Comparison of ENCODE assay signal across 8 mouse cellular contexts in the genomic region with DNA sequence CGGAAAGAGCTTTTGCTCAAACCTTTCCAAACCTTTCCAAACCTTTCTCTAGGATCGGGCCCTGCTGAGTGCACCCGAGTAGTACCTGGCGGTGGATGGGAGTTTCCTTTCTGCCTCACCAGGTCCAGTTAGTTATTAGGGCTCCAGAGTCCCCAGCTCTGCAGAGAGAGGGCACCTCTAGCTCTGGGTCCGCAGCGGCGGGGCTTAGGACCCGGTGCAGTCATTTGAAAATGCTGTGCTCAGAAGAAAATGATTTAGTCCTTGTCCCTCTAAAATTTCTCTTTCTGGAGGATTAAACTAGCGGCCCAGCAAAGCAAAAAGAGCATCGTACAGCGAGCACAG. TPM values are rescaled to one million over a fixed set of nuclear protein-coding genes. Genes with fewer than 3 reads are reported as not detected.
DNase-seq lines count a peak whose midpoint lies in the region; ATAC-seq and TF ChIP-seq lines count a peak whose summit lies in the region.

No protein-coding gene starts in this region.

- H3K4me1 ChIP-seq in kidney, adult 2 months (ENCODE audit: control insufficient read depth, insufficient read depth, low read length), result no peaks in the 10 kb centered on the region
- peaks cover 5% of the 10 kb centered on the region; the same call in 1 of the 2 replicates for H3K4me1 ChIP-seq in cerebellum, adult 2 months (ENCODE audit: control insufficient read depth, insufficient read depth, low read length)
- no peaks in the 10 kb centered on the region for H3K4me1 ChIP-seq in forebrain, embryonic 13.5 days

- ATAC-seq in forebrain, embryonic 13.5 days, result peak; percentile 40
- ATAC-seq in megakaryocyte, adult 5-6 weeks (ENCODE audit: poor library complexity, severe bottlenecking), result no peak
- no peak for ATAC-seq in monocyte, adult 5-6 weeks (replicated peaks; ENCODE audit: insufficient number of reproducible peaks, low FRiP score, low TSS enrichment, poor library complexity, severe bottlenecking)

- no peaks in the 10 kb centered on the region for H3K9me3 ChIP-seq in forebrain, embryonic 13.5 days (replicated peaks)

- peak overlapping the region; percentile 95 for H3K4me2 ChIP-seq in forebrain, embryonic 13.5 days

- peak overlapping the region; percentile 54 for H3K27ac ChIP-seq in kidney, adult 2 months (ENCODE audit: insufficient read depth, low read depth, low read length)
- peak overlapping the region; percentile 98 for H3K27ac ChIP-seq in cerebellum, adult 2 months (ENCODE audit: insufficient read depth, low read length)
- no peak overlapping the region; the same call in 1 of the 2 replicates for H3K27ac ChIP-seq in forebrain, embryonic 13.5 days

- H3K9ac ChIP-seq in forebrain, embryonic 13.5 days, result peak overlapping the region; percentile 80

- H3K27me3 ChIP-seq in kidney, adult 2 months (replicated peaks; ENCODE audit: control insufficient read depth, insufficient read depth, low read length), result no peaks in the 10 kb centered on the region
- no peaks in the 10 kb centered on the region for H3K27me3 ChIP-seq in cerebellum, adult 2 months (ENCODE audit: control insufficient read depth, insufficient read depth, low read length)
- peaks cover 26% of the 10 kb centered on the region for H3K27me3 ChIP-seq in forebrain, embryonic 13.5 days

- H3K36me3 ChIP-seq in kidney, adult 2 months (ENCODE audit: control insufficient read depth, insufficient read depth, low read length), result no peaks in the 10 kb centered on the region
- H3K36me3 ChIP-seq in forebrain, embryonic 13.5 days (ENCODE audit: poor library complexity, severe bottlenecking), result no peaks in the 10 kb centered on the region

- H3K4me3 ChIP-seq in kidney, adult 2 months (ENCODE audit: insufficient read depth, low read depth, low read length), result peak overlapping the region; percentile 71
- peak overlapping the region; percentile 84 for H3K4me3 ChIP-seq in cerebellum, adult 2 months (replicated peaks; ENCODE audit: insufficient read depth, low read depth, low read length)
- peak overlapping the region; percentile 74 for H3K4me3 ChIP-seq in forebrain, embryonic 13.5 days

- 8% methylated on average over 11 of the region's 11 CpGs for WGBS in kidney, adult 2 months
- WGBS in cerebellum, adult 2 months, result under 1% methylated on average over 11 of the region's 11 CpGs
- WGBS in forebrain, embryonic 13.5 days, result 6% methylated on average over 11 of the region's 11 CpGs

- no peak for TF ChIP-seq POLR2A in kidney, adult 2 months (IDR thresholded peaks at IDR 0.05; ENCODE audit: low read depth, low read length)
- peak; percentile 30; the same call in 1 of the 2 replicates for TF ChIP-seq POLR2A in cerebellum, adult 2 months (IDR thresholded peaks at IDR 0.05; ENCODE audit: borderline replicate concordance, insufficient read depth, low read length)

- TF ChIP-seq CTCF in kidney, adult 2 months (conservative IDR thresholded peaks at IDR 0.05; ENCODE audit: insufficient read depth, insufficient read length, low read depth, low read length), result no peak
- no peak for TF ChIP-seq CTCF in cerebellum, adult 2 months (IDR thresholded peaks at IDR 0.05; ENCODE audit: borderline replicate concordance, insufficient read depth, low read depth, low read length)

- DNase-seq in kidney, adult 2 months, result no peak
- DNase-seq in kidney, adult 11 months, result no peak
- DNase-seq in cerebellum, adult 2 months, result peak in 1 of 2 experiments; percentile 76
- peak; percentile 5 for DNase-seq in liver
- peak; percentile 14 for DNase-seq in right cerebral cortex, postnatal 4 days

RNA-seq across cellular contexts. Expression of a gene that starts 1.3 kb away (rescaled TPM):
- 1.2 and 1.6 TPM in 2 replicates for polyA plus RNA-seq in kidney, adult 2 months (2012; rRNA removed)
- 49.4 and 60.7 TPM in 2 replicates for polyA plus RNA-seq in cerebellum, adult 2 months (2012; rRNA removed)
- polyA plus RNA-seq in forebrain, embryonic 13.5 days (2015; fragmentation: Nextera tagmentation; extraction: Ambion mirVana), result 9.5 and 12.8 TPM in 2 replicates
- not detected in 2 replicates for total RNA-seq in megakaryocyte, adult 5-6 weeks (2015)
- total RNA-seq in megakaryocyte, adult 5-6 weeks (2017), result not detected in 2 replicates
- total RNA-seq in monocyte, adult 5-6 weeks (2017), result not detected in 3 replicates

Comparison
In these comparisons a context has a peak if more than half of its experiments do, and no peak if none do; other contexts are left out.
1. DNase-seq: peak in liver (single experiment) and right cerebral cortex, postnatal 4 days (single experiment); none in kidney, adult 2 months (single experiment) and kidney, adult 11 months (single experiment).
2. Peak in every context shown above with its lines, with median percentiles within 50 percentile points of each other: H3K4me3 ChIP-seq.